Mouse (Mus musculus): ENCODE measurements at regions not wholly inside any gene's neighbourhood (a gene's known extent, or its start where the extent isn't known, plus 50 kb on each side); places are given as distances from the start of the nearest gene placed in this dataset.
"Not testable (repeated sequence)": the region's sequence is repeated elsewhere in the genome, so short reads cannot be mapped to it uniquely, and the experiment has no call there.

GRCm38 (mm10) chrX:76077781-76078180 lies 186.3 kb upstream of the Cldn34b3 start:
- ATAC-seq: no peak
- H3K9ac ChIP-seq (replicated peaks; ENCODE audit: low read depth, low read length): no peak overlapping the region
- 31% methylated on average over 3 of the region's 3 CpGs for WGBS
- H3K4me3 ChIP-seq (replicated peaks; ENCODE audit: low read length): no peak overlapping the region
- no peaks in the 10 kb centered on the region for H3K9me3 ChIP-seq (ENCODE audit: control insufficient read depth, low read length)
- H3K27ac ChIP-seq (ENCODE audit: low read length): no peak overlapping the region
- no peaks in the 10 kb centered on the region for H3K36me3 ChIP-seq (ENCODE audit: control insufficient read depth, insufficient read depth)
- no peaks in the 10 kb centered on the region for H3K4me1 ChIP-seq (replicated peaks; ENCODE audit: control insufficient read depth, insufficient read depth, low read length)
- no peak overlapping the region for H3K4me2 ChIP-seq (ENCODE audit: low read length)
- no peaks in the 10 kb centered on the region for H3K27me3 ChIP-seq (replicated peaks; ENCODE audit: control insufficient read depth, insufficient read depth, low read length)

- Histone ChIP-seq H3K4me3 (replicated peaks; ENCODE audit: low read length) (no peak overlapping the region), H3K36me3 (ENCODE audit: control insufficient read depth, insufficient read depth) (no peaks in the 10 kb centered on the region), H3K9ac (replicated peaks; ENCODE audit: low read depth, low read length) (no peak overlapping the region), H3K4me1 (replicated peaks; ENCODE audit: control insufficient read depth, insufficient read depth, low read length) (no peaks in the 10 kb centered on the region), H3K9me3 (ENCODE audit: control insufficient read depth, low read length) (no peaks in the 10 kb centered on the region), H3K4me2 (ENCODE audit: low read length) (no peak overlapping the region), H3K27ac (ENCODE audit: low read length) (no peak overlapping the region), H3K27me3 (replicated peaks; ENCODE audit: control insufficient read depth, insufficient read depth, low read length) (no peaks in the 10 kb centered on the region)
- ATAC-seq: peak; percentile 69
- WGBS: 80% methylated on average over 4 of the region's 4 CpGs
Measured at GRCm38 (mm10) chrX:76082670-76083069, 181.4 kb upstream of the Cldn34b3 start.

GRCm38 (mm10) chrX:76110763-76111474 lies 153.2 kb upstream of the Cldn34b3 start:
- no peak overlapping the region for H3K4me3 ChIP-seq (replicated peaks; ENCODE audit: low read length)
- H3K4me2 ChIP-seq (ENCODE audit: low read length): no peak overlapping the region
- H3K27me3 ChIP-seq (replicated peaks; ENCODE audit: control insufficient read depth, insufficient read depth, low read length): no peaks in the 10 kb centered on the region
- H3K9me3 ChIP-seq (ENCODE audit: control insufficient read depth, low read length): no peaks in the 10 kb centered on the region
- 68% methylated on average over 4 of the region's 4 CpGs for WGBS
- H3K4me1 ChIP-seq (replicated peaks; ENCODE audit: control insufficient read depth, insufficient read depth, low read length): no peaks in the 10 kb centered on the region
- H3K36me3 ChIP-seq (ENCODE audit: control insufficient read depth, insufficient read depth): no peaks in the 10 kb centered on the region
- no peak overlapping the region for H3K27ac ChIP-seq (ENCODE audit: low read length)
- H3K9ac ChIP-seq (replicated peaks; ENCODE audit: low read depth, low read length): no peak overlapping the region
- ATAC-seq: no peak

DNA sequence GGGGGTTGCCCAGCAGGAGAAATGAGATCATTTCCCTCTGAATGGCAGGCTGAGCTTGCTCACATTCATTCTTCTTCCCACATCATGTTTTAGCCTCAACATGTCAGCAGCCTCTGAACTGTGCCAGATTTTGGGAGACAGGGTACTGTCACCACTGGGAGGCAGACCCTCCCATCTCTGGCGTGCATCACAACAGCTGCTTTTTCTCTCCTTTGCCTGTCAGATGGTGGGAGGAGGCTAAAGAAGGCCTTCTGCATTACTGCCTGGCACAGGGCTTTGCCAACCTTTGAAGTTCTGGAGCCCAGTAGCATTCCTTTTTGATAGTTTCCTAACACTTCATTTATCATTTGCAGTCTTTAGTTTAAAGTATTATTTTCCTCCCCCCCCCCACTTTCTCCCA lies 148.0 kb upstream of the Cldn34b3 start:
- H3K27ac ChIP-seq (ENCODE audit: low read length): no peak overlapping the region
- H3K9me3 ChIP-seq (ENCODE audit: control insufficient read depth, low read length): no peaks in the 10 kb centered on the region
- no peak overlapping the region for H3K9ac ChIP-seq (replicated peaks; ENCODE audit: low read depth, low read length)
- whole genome bisulfite sequencing: 35% methylated on average over 1 of the region's 1 CpGs
- peak; percentile 63; the same call in 1 of the 2 replicates for ATAC-seq
- H3K27me3 ChIP-seq (replicated peaks; ENCODE audit: control insufficient read depth, insufficient read depth, low read length): no peaks in the 10 kb centered on the region
- no peak overlapping the region for H3K4me3 ChIP-seq (replicated peaks; ENCODE audit: low read length)
- H3K4me2 ChIP-seq (ENCODE audit: low read length): no peak overlapping the region
- H3K4me1 ChIP-seq (replicated peaks; ENCODE audit: control insufficient read depth, insufficient read depth, low read length): no peaks in the 10 kb centered on the region
- no peaks in the 10 kb centered on the region for H3K36me3 ChIP-seq (ENCODE audit: control insufficient read depth, insufficient read depth)

GRCm38 (mm10) chrX:76116562-76116961 lies 147.5 kb upstream of the Cldn34b3 start:
- Histone ChIP-seq H3K4me2 (ENCODE audit: low read length) (no peak overlapping the region), H3K4me1 (replicated peaks; ENCODE audit: control insufficient read depth, insufficient read depth, low read length) (no peaks in the 10 kb centered on the region), H3K27ac (ENCODE audit: low read length) (no peak overlapping the region), H3K9me3 (ENCODE audit: control insufficient read depth, low read length) (no peaks in the 10 kb centered on the region), H3K4me3 (replicated peaks; ENCODE audit: low read length) (no peak overlapping the region), H3K27me3 (replicated peaks; ENCODE audit: control insufficient read depth, insufficient read depth, low read length) (no peaks in the 10 kb centered on the region), H3K36me3 (ENCODE audit: control insufficient read depth, insufficient read depth) (no peaks in the 10 kb centered on the region), H3K9ac (replicated peaks; ENCODE audit: low read depth, low read length) (no peak overlapping the region)
- WGBS: 79% methylated on average over 1 of the region's 1 CpGs
- ATAC-seq: no peak

GRCm38 (mm10) chrX:76120936-76121335 lies 143.2 kb upstream of the Cldn34b3 start:
- H3K36me3 ChIP-seq (ENCODE audit: control insufficient read depth, insufficient read depth): no peaks in the 10 kb centered on the region
- peaks cover 5% of the 10 kb centered on the region for H3K4me1 ChIP-seq (replicated peaks; ENCODE audit: control insufficient read depth, insufficient read depth, low read length)
- ATAC-seq: no peak
- H3K9ac ChIP-seq (replicated peaks; ENCODE audit: low read depth, low read length): no peak overlapping the region
- 36% methylated on average over 3 of the region's 3 CpGs for WGBS
- no peak overlapping the region for H3K4me3 ChIP-seq (replicated peaks; ENCODE audit: low read length)
- no peaks in the 10 kb centered on the region for H3K27me3 ChIP-seq (replicated peaks; ENCODE audit: control insufficient read depth, insufficient read depth, low read length)
- H3K9me3 ChIP-seq (ENCODE audit: control insufficient read depth, low read length): no peaks in the 10 kb centered on the region
- H3K4me2 ChIP-seq (ENCODE audit: low read length): no peak overlapping the region
- H3K27ac ChIP-seq (ENCODE audit: low read length): no peak overlapping the region

GRCm38 (mm10) chrX:76123355-76123754 lies 140.7 kb upstream of the Cldn34b3 start:
- no peak overlapping the region for H3K9ac ChIP-seq (replicated peaks; ENCODE audit: low read depth, low read length)
- WGBS: 32% methylated on average over 2 of the region's 2 CpGs

GRCm38 (mm10) chrX:76137729-76138128 lies 126.4 kb upstream of the Cldn34b3 start:
- 48% methylated on average over 2 of the region's 2 CpGs for WGBS
- no peaks in the 10 kb centered on the region for H3K36me3 ChIP-seq (ENCODE audit: control insufficient read depth, insufficient read depth)
- no peak overlapping the region for H3K4me3 ChIP-seq (replicated peaks; ENCODE audit: low read length)
- H3K27me3 ChIP-seq (replicated peaks; ENCODE audit: control insufficient read depth, insufficient read depth, low read length): no peaks in the 10 kb centered on the region
- ATAC-seq: no peak
- no peak overlapping the region for H3K27ac ChIP-seq (ENCODE audit: low read length)
- no peak overlapping the region for H3K4me2 ChIP-seq (ENCODE audit: low read length)
- no peak overlapping the region for H3K9ac ChIP-seq (replicated peaks; ENCODE audit: low read depth, low read length)
- H3K4me1 ChIP-seq (replicated peaks; ENCODE audit: control insufficient read depth, insufficient read depth, low read length): no peaks in the 10 kb centered on the region
- no peaks in the 10 kb centered on the region for H3K9me3 ChIP-seq (ENCODE audit: control insufficient read depth, low read length)

More at GRCm38 (mm10) chrX:76123355-76123754, 140.7 kb upstream of the Cldn34b3 start:
- Histone ChIP-seq H3K36me3 (ENCODE audit: control insufficient read depth, insufficient read depth) (no peaks in the 10 kb centered on the region), H3K9me3 (ENCODE audit: control insufficient read depth, low read length) (no peaks in the 10 kb centered on the region), H3K4me2 (ENCODE audit: low read length) (no peak overlapping the region), H3K4me1 (replicated peaks; ENCODE audit: control insufficient read depth, insufficient read depth, low read length) (peaks cover 5% of the 10 kb centered on the region), H3K27me3 (replicated peaks; ENCODE audit: control insufficient read depth, insufficient read depth, low read length) (no peaks in the 10 kb centered on the region), H3K4me3 (replicated peaks; ENCODE audit: low read length) (no peak overlapping the region), H3K27ac (ENCODE audit: low read length) (no peak overlapping the region)
- peak; percentile 52 for ATAC-seq

- ATAC-seq: no peak
- WGBS: 81% methylated on average over 2 of the region's 2 CpGs
- no peak overlapping the region for H3K27ac ChIP-seq (ENCODE audit: low read length)
- no peaks in the 10 kb centered on the region for H3K9me3 ChIP-seq (ENCODE audit: control insufficient read depth, low read length)
- H3K4me2 ChIP-seq (ENCODE audit: low read length): no peak overlapping the region
- H3K36me3 ChIP-seq (ENCODE audit: control insufficient read depth, insufficient read depth): no peaks in the 10 kb centered on the region
- no peaks in the 10 kb centered on the region for H3K27me3 ChIP-seq (replicated peaks; ENCODE audit: control insufficient read depth, insufficient read depth, low read length)
- H3K4me1 ChIP-seq (replicated peaks; ENCODE audit: control insufficient read depth, insufficient read depth, low read length): no peaks in the 10 kb centered on the region
- no peak overlapping the region for H3K9ac ChIP-seq (replicated peaks; ENCODE audit: low read depth, low read length)
- H3K4me3 ChIP-seq (replicated peaks; ENCODE audit: low read length): no peak overlapping the region
Measured at GRCm38 (mm10) chrX:76141022-76141421, 123.1 kb upstream of the Cldn34b3 start.

GRCm38 (mm10) chrX:76174806-76175205 lies 89.3 kb upstream of the Cldn34b3 start:
- not testable (repeated sequence) for H3K4me3 ChIP-seq (replicated peaks; ENCODE audit: low read length); H3K36me3 ChIP-seq (ENCODE audit: control insufficient read depth, insufficient read depth); H3K27me3 ChIP-seq (replicated peaks; ENCODE audit: control insufficient read depth, insufficient read depth, low read length); H3K27ac ChIP-seq (ENCODE audit: low read length); ATAC-seq; H3K4me2 ChIP-seq (ENCODE audit: low read length); H3K9me3 ChIP-seq (ENCODE audit: control insufficient read depth, low read length); H3K9ac ChIP-seq (replicated peaks; ENCODE audit: low read depth, low read length); H3K4me1 ChIP-seq (replicated peaks; ENCODE audit: control insufficient read depth, insufficient read depth, low read length)
- 32% methylated on average over 2 of the region's 2 CpGs for WGBS
